Mouse (Mus musculus) myocyte (in vitro differentiated cells): ENCODE measurements around the gene Atp6v1e2.

Experiments used
- MYOG ChIP-seq, 3 experiments: IDR thresholded peaks; one replicate each; pipeline ENCODE4 v1.6.1; 2011; ENCODE audit warnings: control low read depth in 2 of 3, low read depth in 2 of 3, mild to moderate bottlenecking in 2 of 3; ENCODE audit not compliant: insufficient read length in 2 of 3, control insufficient read depth in 1 of 3, insufficient read depth in 1 of 3
- POLR2A ChIP-seq: IDR thresholded peaks from one replicate; pipeline ENCODE4 v1.6.1; 2011; ENCODE audit warnings: low read depth, mild to moderate bottlenecking, control low read depth, moderate library complexity; ENCODE audit not compliant: insufficient read length
- USF1 ChIP-seq: IDR thresholded peaks from one replicate; pipeline ENCODE4 v1.6.1; 2011; ENCODE audit warnings: low read depth, mild to moderate bottlenecking, control low read depth, moderate library complexity

GRCm38 (mm10) chr17:86926836-86927235 lies 20.9 kb downstream of the Atp6v1e2 start:
- TF ChIP-seq POLR2A (no peak), MYOG (IDR thresholded peaks at IDR 0.05; ENCODE audit: control insufficient read depth in 1 of 3, insufficient read depth in 1 of 3, insufficient read length in 2 of 3, low read depth in 2 of 3) (no peak), USF1 (no peak)
